Mouse (Mus musculus): ENCODE measurements at regions not wholly inside any gene's neighbourhood (a gene's known extent, or its start where the extent isn't known, plus 50 kb on each side); places are given as distances from the start of the nearest gene placed in this dataset.
"Not testable (repeated sequence)": the region's sequence is repeated elsewhere in the genome, so short reads cannot be mapped to it uniquely, and the experiment has no call there.

- WGBS: 73% methylated on average over 10 of the region's 10 CpGs
- H3K27ac ChIP-seq (ENCODE audit: control insufficient read depth, insufficient read depth, low read depth, low read length, poor library complexity); H3K4me3 ChIP-seq (replicated peaks; ENCODE audit: control insufficient read depth, low read depth, low read length); H3K4me1 ChIP-seq (ENCODE audit: control insufficient read depth, insufficient read depth, low read length): not testable (repeated sequence)
These were observed 536.8 kb upstream of the Cntn5 start for GRCm38 (mm10) chr9:11441241-11441997.

DNA sequence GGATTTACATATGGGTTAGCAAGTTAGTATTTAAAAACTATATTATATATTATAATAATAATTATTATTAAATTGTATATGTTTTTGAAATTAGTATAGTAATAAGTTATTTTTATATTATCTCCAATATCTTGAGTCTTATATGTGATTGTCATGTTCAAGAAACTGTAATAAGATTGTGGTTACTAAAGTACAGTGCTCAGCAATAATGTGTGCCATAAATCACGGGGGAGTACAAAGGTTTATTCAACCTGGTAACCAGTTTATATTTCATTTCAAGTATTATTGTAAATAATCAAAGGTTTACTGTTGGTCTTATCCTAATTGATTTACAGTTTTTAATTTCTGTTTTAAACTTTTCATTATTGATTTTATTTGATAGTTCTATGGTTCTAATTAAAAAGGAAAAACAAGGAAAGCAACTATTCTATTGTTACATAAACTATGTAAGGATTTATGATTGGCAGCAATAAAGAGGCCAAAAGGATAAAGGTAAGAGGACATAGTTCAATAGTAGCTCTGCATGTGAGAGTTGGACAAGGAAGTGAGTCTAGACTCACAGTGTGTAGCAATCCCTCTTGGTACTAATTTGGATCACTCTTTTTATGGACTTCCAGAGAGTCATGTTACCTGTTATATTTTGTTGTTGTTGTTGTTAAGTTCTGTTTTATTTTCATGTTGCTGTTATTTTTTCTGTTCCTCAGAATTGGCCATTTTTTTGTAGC lies 532.0 kb upstream of the Cntn5 start:
- Histone ChIP-seq H3K27ac (ENCODE audit: control insufficient read depth, insufficient read depth, low read depth, low read length, poor library complexity) (no peak overlapping the region), H3K4me1 (ENCODE audit: control insufficient read depth, insufficient read depth, low read length) (no peaks in the 10 kb centered on the region), H3K4me3 (replicated peaks; ENCODE audit: control insufficient read depth, low read depth, low read length) (no peak overlapping the region)
- WGBS: 65% methylated on average over 1 of the region's 1 CpGs
- TF ChIP-seq POLR2A (IDR thresholded peaks at IDR 0.05; ENCODE audit: borderline replicate concordance, control insufficient read depth, low read depth, low read length) (no peak), CTCF (IDR thresholded peaks at IDR 0.05; ENCODE audit: control insufficient read depth, insufficient read depth, low read length) (no peak)

GRCm38 (mm10) chr9:11436014-11436413 lies 531.4 kb upstream of the Cntn5 start:
- Histone ChIP-seq H3K27ac (ENCODE audit: control insufficient read depth, insufficient read depth, low read depth, low read length, poor library complexity) (no peak overlapping the region), H3K4me3 (replicated peaks; ENCODE audit: control insufficient read depth, low read depth, low read length) (no peak overlapping the region), H3K4me1 (ENCODE audit: control insufficient read depth, insufficient read depth, low read length) (no peaks in the 10 kb centered on the region)
- TF ChIP-seq POLR2A (IDR thresholded peaks at IDR 0.05; ENCODE audit: borderline replicate concordance, control insufficient read depth, low read depth, low read length) (no peak), CTCF (IDR thresholded peaks at IDR 0.05; ENCODE audit: control insufficient read depth, insufficient read depth, low read length) (no peak)
- WGBS: 61% methylated on average over 2 of the region's 2 CpGs

GRCm38 (mm10) chr9:11435019-11435418 lies 530.4 kb upstream of the Cntn5 start:
- Histone ChIP-seq H3K4me3 (replicated peaks; ENCODE audit: control insufficient read depth, low read depth, low read length) (no peak overlapping the region), H3K27ac (ENCODE audit: control insufficient read depth, insufficient read depth, low read depth, low read length, poor library complexity) (no peak overlapping the region), H3K4me1 (ENCODE audit: control insufficient read depth, insufficient read depth, low read length) (no peaks in the 10 kb centered on the region)
- TF ChIP-seq POLR2A (IDR thresholded peaks at IDR 0.05; ENCODE audit: borderline replicate concordance, control insufficient read depth, low read depth, low read length) (no peak), CTCF (IDR thresholded peaks at IDR 0.05; ENCODE audit: control insufficient read depth, insufficient read depth, low read length) (no peak)
- WGBS: 29% methylated on average over 2 of the region's 2 CpGs

DNA sequence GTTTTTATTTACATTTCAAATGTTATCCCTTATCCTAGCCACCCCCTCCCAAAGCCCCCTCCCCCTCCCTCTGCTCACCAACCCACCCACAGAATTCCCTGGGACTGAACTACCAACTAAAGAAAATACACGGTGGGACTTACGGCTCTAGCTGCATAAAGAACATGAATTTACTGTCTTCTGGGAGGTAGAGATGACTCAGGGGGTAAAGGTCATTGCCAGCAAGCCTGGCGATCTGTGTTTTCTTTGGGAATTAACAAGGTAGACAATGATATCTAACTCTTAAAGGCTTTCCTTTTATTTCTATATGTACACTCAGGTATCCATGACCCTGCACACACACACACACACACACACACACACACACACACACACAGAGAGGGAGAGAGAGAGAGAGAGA lies 521.9 kb upstream of the Cntn5 start:
- no peak for TF ChIP-seq CTCF (IDR thresholded peaks at IDR 0.05; ENCODE audit: control insufficient read depth, insufficient read depth, low read length)
- TF ChIP-seq POLR2A (IDR thresholded peaks at IDR 0.05; ENCODE audit: borderline replicate concordance, control insufficient read depth, low read depth, low read length): no peak
- Histone ChIP-seq H3K4me1 (ENCODE audit: control insufficient read depth, insufficient read depth, low read length) (no peaks in the 10 kb centered on the region), H3K27ac (ENCODE audit: control insufficient read depth, insufficient read depth, low read depth, low read length, poor library complexity) (no peak overlapping the region), H3K4me3 (replicated peaks; ENCODE audit: control insufficient read depth, low read depth, low read length) (no peak overlapping the region)
- 78% methylated on average over 3 of the region's 3 CpGs for WGBS

DNA sequence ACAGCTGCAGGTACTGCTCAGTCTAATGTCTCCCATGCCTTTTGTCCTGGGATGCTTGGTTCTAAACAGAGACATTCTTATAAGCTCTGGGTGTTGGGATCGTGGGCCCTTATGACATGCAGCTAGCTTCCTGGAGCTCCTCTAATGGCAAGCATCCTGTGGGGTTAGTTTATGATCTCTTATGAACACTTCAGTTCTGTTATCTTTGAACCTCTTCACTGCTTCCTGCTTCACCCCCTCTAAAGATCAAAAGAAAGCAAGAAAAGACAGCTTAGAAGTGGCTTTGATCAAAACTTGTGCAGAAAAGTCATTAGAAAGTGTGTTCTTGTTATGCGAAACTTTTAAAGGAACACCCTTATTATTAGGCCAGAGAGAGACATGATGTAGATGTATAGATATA lies 492.3 kb upstream of the Cntn5 start:
- TF ChIP-seq CTCF (IDR thresholded peaks at IDR 0.05; ENCODE audit: control insufficient read depth, insufficient read depth, low read length) (no peak), POLR2A (IDR thresholded peaks at IDR 0.05; ENCODE audit: borderline replicate concordance, control insufficient read depth, low read depth, low read length) (no peak)
- Histone ChIP-seq H3K4me3 (replicated peaks; ENCODE audit: control insufficient read depth, low read depth, low read length) (no peak overlapping the region), H3K4me1 (ENCODE audit: control insufficient read depth, insufficient read depth, low read length) (no peaks in the 10 kb centered on the region), H3K27ac (ENCODE audit: control insufficient read depth, insufficient read depth, low read depth, low read length, poor library complexity) (no peak overlapping the region)
- 62% methylated on average over 2 of the region's 2 CpGs for WGBS

GRCm38 (mm10) chr9:11381648-11382075 lies 477.1 kb upstream of the Cntn5 start:
- WGBS: 86% methylated on average over 1 of the region's 1 CpGs
- no peak overlapping the region for H3K4me3 ChIP-seq (replicated peaks; ENCODE audit: control insufficient read depth, low read depth, low read length)
- TF ChIP-seq POLR2A (IDR thresholded peaks at IDR 0.05; ENCODE audit: borderline replicate concordance, control insufficient read depth, low read depth, low read length) (no peak), CTCF (IDR thresholded peaks at IDR 0.05; ENCODE audit: control insufficient read depth, insufficient read depth, low read length) (no peak)
- no peaks in the 10 kb centered on the region for H3K4me1 ChIP-seq (ENCODE audit: control insufficient read depth, insufficient read depth, low read length)
- H3K27ac ChIP-seq (ENCODE audit: control insufficient read depth, insufficient read depth, low read depth, low read length, poor library complexity): no peak overlapping the region

- Histone ChIP-seq H3K27ac (ENCODE audit: control insufficient read depth, insufficient read depth, low read depth, low read length, poor library complexity) (no peak overlapping the region), H3K4me3 (replicated peaks; ENCODE audit: control insufficient read depth, low read depth, low read length) (no peak overlapping the region), H3K4me1 (ENCODE audit: control insufficient read depth, insufficient read depth, low read length) (no peaks in the 10 kb centered on the region)
- TF ChIP-seq CTCF (IDR thresholded peaks at IDR 0.05; ENCODE audit: control insufficient read depth, insufficient read depth, low read length) (no peak), POLR2A (IDR thresholded peaks at IDR 0.05; ENCODE audit: borderline replicate concordance, control insufficient read depth, low read depth, low read length) (no peak)
- 63% methylated on average over 7 of the region's 7 CpGs for WGBS
These were observed 476.0 kb upstream of the Cntn5 start for GRCm38 (mm10) chr9:11380531-11380930.
